Mouse (Mus musculus): ENCODE data around the gene Dynlt1b.
"Not testable (repeated sequence)": the region's sequence is repeated elsewhere in the genome, so short reads cannot be mapped to it uniquely, and the experiment has no call there.

Gene Dynlt1b

DNA sequence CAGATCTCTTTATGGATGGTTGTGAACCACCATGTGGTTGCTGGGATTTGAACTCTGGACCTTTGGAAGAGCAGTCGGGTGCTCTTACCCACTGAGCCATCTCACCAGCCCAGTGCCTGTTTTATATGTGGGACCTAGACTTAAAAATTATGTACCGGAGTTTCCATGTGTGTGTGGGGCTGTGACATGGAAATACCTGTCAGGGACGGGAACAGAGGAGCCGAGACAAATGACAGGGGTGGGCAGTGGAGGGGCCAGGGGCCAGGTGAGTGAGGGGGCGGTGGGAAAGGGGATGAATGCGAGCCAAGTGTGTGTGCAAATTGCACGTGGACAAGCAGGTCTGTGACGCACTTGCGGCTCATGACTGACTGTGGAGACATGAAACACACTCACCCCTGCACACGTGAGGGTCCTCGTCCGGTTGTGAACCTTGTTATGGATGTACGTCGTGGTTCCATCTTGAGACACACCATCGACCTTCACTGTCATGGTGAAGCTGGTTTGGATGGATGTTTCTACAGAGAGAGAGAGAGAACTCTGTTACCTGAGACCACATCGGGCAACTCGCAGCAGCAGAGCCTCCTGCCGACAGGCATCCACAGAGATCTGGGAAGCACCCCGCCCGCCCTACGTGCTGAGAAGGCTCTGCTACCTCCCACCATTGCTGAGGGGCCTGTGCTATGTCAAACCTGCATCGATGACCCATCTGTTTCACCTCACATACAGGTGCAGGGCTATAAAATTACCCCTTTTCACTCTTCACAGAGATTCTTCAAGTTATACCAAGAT is 26.9 kb downstream of the Dynlt1b start:
- in situ Hi-C loops (cut with MboI; ENCODE audit: low sequenced_read_pairs), result not testable (repeated sequence)

- in situ Hi-C loops (cut with MboI; ENCODE audit: low sequenced_read_pairs), result not testable (repeated sequence)
These were observed 31.2 kb downstream of the Dynlt1b start for GRCm38 (mm10) chr17:6461083-6461595.

GRCm38 (mm10) chr17:6465735-6466134 is 35.8 kb downstream of the Dynlt1b start:
- in situ Hi-C loops (cut with MboI; ENCODE audit: low sequenced_read_pairs), result not testable (repeated sequence)

DNA sequence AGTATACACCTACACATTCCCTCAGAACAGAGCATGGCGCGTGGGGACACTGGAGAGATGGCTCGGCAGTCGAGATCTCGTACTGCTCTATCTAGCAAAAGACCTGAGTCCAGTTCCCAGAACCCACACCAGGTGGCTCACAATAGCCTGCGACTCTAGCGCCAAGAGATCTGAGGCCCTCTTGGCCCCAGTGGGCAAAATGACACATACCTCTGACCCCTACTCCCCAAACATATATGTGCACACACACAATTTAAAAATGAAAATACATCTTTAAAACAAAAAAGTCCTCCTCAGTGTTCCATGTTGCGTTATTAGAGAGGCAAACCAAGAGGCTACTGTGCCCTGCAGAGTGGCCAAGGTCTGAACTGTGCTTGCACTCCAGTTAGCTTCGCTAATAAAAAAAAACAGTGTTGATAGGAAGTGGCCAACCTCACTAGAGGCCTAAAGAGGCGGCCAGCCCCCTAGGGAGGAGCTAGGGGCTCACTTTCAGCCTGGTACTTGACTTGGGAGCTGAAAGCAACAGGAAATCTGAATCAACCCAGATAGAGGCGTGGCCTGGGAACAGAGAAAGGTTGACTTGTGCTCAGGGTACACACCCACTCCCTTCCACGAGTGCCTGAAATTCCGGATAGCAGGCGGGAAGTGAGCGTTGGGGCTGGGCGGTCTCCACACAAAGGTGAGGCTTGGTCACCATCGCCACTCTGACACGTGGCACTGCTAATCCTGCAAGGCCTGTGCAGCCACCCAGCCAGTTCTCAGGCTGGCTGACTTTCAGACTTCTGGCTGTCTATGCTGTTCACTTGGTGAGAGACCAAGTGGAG is 37.9 kb downstream of the Dynlt1b start:
- in situ Hi-C loops (cut with MboI; ENCODE audit: low sequenced_read_pairs), result not testable (repeated sequence)

- in situ Hi-C loops (cut with MboI; ENCODE audit: low sequenced_read_pairs), result not testable (repeated sequence)
These were observed 40.1 kb downstream of the Dynlt1b start for GRCm38 (mm10) chr17:6470031-6470430.

DNA sequence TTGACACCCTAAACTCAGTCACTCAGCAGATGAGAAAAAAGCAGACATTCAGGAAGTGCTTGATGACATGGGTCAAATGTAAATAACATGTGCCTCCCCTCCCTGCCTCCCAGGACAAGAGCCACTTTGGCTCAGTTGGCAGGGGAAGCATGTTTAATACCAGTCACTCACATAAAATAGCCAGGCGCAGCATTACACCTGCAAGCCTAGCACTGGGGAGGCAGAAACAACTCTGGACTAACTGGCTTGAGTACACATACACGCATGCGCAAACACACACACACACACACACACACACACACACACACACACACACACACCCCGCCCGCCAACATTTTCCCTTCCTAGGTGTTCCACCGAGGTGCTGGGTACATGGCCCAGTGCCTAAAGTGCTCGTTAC is 40.8 kb downstream of the Dynlt1b start:
- in situ Hi-C loops (cut with MboI; ENCODE audit: low sequenced_read_pairs), result not testable (repeated sequence)

GRCm38 (mm10) chr17:6475270-6475669 is 45.4 kb downstream of the Dynlt1b start:
- in situ Hi-C loops (cut with MboI; ENCODE audit: low sequenced_read_pairs), result not testable (repeated sequence)

GRCm38 (mm10) chr17:6475913-6476312 is 46.0 kb downstream of the Dynlt1b start:
- in situ Hi-C loops (cut with MboI; ENCODE audit: low sequenced_read_pairs), result not testable (repeated sequence)

DNA sequence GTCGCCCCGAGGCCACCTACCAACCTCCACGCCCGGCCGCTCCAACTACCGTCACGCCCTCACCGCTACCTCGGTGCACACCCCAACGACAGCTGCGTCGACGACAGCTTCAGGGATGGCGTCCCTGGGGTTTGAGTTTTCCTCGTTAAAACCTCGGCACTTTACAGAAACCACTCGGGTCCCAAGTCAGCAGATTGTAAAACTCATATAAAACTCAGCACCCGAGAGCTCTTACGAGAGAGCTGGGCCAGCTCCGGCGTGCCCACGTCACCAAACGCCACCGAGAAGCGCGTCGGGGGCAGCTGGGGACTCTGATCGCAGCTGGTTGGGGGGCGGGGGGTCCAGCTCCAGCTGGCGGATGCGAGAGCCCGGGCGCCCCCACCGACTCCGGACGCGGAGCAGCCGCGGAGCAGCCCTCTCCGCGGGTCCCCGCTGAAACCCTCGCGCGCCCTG is 46.6 kb downstream of the Dynlt1b start:
- in situ Hi-C loops (cut with MboI; ENCODE audit: low sequenced_read_pairs), result not testable (repeated sequence)

DNA sequence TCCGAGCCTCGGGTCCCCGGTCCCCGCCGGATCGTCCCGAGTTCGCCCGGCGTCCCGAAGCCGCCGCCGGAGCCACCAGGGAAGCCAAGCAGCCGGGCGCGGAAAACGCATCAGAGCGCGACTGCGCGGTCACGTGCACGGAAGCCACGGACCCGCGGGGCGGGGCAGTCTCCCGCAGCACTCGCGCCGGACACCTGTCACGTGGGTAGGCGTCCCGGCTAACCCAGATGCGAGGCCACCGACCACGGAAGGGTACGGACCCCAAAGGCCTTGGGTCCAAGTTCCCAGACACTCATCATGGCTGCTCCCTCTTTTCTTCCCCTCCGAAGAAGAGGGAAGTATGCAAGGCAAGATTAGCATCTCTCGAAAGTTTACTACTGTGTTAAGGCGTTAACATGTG is 47.1 kb downstream of the Dynlt1b start:
- in situ Hi-C loops (cut with MboI; ENCODE audit: low sequenced_read_pairs), result not testable (repeated sequence)

GRCm38 (mm10) chr17:6480855-6481589 is 51.1 kb downstream of the Dynlt1b start:
- in situ Hi-C loops (cut with MboI; ENCODE audit: low sequenced_read_pairs), result not testable (repeated sequence)

DNA sequence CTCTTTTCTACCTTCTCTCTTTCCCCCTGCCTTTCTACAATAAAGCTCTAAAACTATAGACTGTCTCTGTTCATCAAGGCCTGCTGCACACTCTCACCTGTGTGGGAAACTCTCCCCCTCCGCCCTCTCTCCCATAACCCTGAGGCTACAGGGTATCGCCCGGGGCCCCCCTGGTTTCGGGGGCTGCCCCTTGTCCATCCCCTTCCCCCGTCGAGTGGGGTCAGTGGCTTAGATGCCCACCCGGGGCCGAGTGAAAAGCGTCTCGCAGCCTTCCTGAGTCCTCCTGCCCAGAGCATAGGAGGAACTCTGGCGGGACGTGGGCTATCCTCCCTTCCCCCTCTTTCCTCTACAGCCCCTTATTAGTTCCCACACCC is 51.7 kb downstream of the Dynlt1b start:
- in situ Hi-C loops (cut with MboI; ENCODE audit: low sequenced_read_pairs), result not testable (repeated sequence)

GRCm38 (mm10) chr17:6482248-6482647 is 52.3 kb downstream of the Dynlt1b start:
- in situ Hi-C loops (cut with MboI; ENCODE audit: low sequenced_read_pairs), result not testable (repeated sequence)
